In the genomic region with DNA sequence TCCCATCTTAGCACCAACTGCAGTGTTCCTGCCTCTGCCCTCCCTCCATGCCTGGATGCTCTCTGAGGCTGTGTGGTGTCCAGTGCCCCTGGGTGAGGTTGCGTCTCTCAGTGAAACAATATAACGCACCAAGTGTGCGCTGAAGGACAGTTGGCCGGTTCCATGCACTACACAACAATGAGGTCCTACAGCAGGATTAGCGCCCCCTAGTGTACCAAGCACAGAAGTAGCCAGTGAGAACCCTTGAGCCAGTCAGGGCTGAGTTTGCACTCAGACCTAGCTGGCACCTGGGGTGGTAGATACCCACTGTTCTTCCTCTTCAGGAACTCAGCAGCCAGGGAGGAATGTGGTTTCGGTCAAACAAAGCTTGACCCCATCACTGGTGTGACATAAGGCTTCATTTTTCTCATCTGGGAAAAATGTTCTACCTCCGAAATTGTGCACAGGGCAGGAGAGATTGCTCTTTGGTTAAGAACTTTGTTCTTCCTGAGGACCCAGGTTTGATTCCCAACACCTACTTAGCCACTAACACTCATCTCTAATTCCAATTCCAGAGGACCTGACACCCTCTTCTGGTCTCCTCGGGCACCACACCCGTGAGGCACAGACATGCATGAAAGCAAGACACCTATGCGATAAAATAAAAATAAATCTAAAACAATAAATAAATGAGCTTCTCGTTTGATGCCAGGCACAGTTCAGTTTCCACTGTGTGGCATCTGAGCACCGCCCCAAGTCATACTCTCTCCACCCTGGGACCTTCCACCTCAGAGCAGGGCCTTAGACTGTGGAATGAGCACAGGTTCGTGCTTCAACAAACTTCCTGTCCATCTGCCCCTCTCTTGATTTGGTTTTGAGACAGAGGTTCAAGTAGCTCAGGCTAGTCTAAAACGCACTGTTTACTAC, we compare ENCODE assay signal across 8 mouse cellular contexts. TPM values are rescaled to one million over a fixed set of nuclear protein-coding genes. Genes with fewer than 3 reads are reported as not detected.
DNase-seq lines count a peak whose midpoint lies in the region; ATAC-seq and TF ChIP-seq lines count a peak whose summit lies in the region.

No protein-coding gene starts in this region.

- peak; percentile 40; the same call in 1 of the 2 replicates for ATAC-seq in neutrophil, adult 5-6 weeks (ENCODE audit: extremely low read depth, insufficient number of reproducible peaks, low FRiP score, poor library complexity, severe bottlenecking)
- ATAC-seq in midbrain, embryonic 16.5 days = no peak

- H3K27me3 ChIP-seq in midbrain, embryonic 16.5 days (ENCODE audit: control insufficient read depth, insufficient read depth, low read depth, low read length) = no peaks in the 10 kb centered on the region

- peaks cover 2% of the 10 kb centered on the region; the same call in 1 of the 2 replicates for H3K36me3 ChIP-seq in midbrain, embryonic 16.5 days (ENCODE audit: control insufficient read depth, insufficient read depth, low read length)

- intact Hi-C loops in left cerebral cortex, adult 2 months (cut with DNase I) = no loop called here

- no peak for DNase-seq in left cerebral cortex, adult 2 months (ENCODE audit: extremely low spot score in 1 of 2, low spot score in 2 of 2)
- no peak for DNase-seq in left cerebral cortex, adult 11 months (ENCODE audit: low spot score)
- peak; percentile 82 for DNase-seq in ES-CJ7 (ENCODE audit: low read depth, low spot score)
- peak; percentile 48 for DNase-seq in c-Kit-positive CD71-positive TER-119-positive erythroid progenitor cells, embryonic 14.5 days (ENCODE audit: low spot score)
- no peak for DNase-seq in right cerebral cortex, adult 18-20 months
- DNase-seq in layer of hippocampus, adult 11-12 months (ENCODE audit: low spot score) = no peak

- H3K27ac ChIP-seq in left cerebral cortex, adult 2 months = no peak overlapping the region
- no peak overlapping the region for H3K27ac ChIP-seq in midbrain, embryonic 16.5 days (ENCODE audit: low read length)

- no peaks in the 10 kb centered on the region for H3K4me1 ChIP-seq in midbrain, embryonic 16.5 days (ENCODE audit: control insufficient read depth, insufficient read depth, low read length)

- H3K9me3 ChIP-seq in midbrain, embryonic 16.5 days (replicated peaks; ENCODE audit: control insufficient read depth, low read length, poor library complexity, severe bottlenecking) = no peaks in the 10 kb centered on the region

- H3K9ac ChIP-seq in midbrain, embryonic 16.5 days (ENCODE audit: low read depth, low read length) = no peak overlapping the region

- no peak overlapping the region for H3K4me2 ChIP-seq in midbrain, embryonic 16.5 days (ENCODE audit: low read length)

- no peak overlapping the region for H3K4me3 ChIP-seq in left cerebral cortex, adult 2 months
- no peak overlapping the region for H3K4me3 ChIP-seq in midbrain, embryonic 16.5 days (ENCODE audit: low read depth, low read length)

- TF ChIP-seq CTCF in left cerebral cortex, adult 2 months (IDR thresholded peaks at IDR 0.05) = peak; percentile 36

- WGBS in midbrain, embryonic 16.5 days = 87% methylated on average over 14 of the region's 14 CpGs

RNA-seq across cellular contexts. Expression of a gene that starts 9.5 kb away (rescaled TPM):
- total RNA-seq in left cerebral cortex, adult 2 months (2021) = 10 to 100 TPM; 11.8 to 12.6 TPM
- total RNA-seq in neutrophil, adult 5-6 weeks (2017) = 67.3 and 80.3 TPM in 2 replicates
- 21.9 and 22.2 TPM in 2 replicates for polyA plus RNA-seq in midbrain, embryonic 16.5 days (2015; fragmentation: Nextera tagmentation; extraction: Ambion mirVana)

Comparison
In these comparisons a context has a peak if more than half of its experiments do, and no peak if none do; other contexts are left out.
1. DNase-seq: peak in ES-CJ7 (single experiment) and c-Kit-positive CD71-positive TER-119-positive erythroid progenitor cells, embryonic 14.5 days (single experiment); none in left cerebral cortex, adult 2 months (0 of 2), left cerebral cortex, adult 11 months (single experiment), right cerebral cortex, adult 18-20 months (single experiment) and layer of hippocampus, adult 11-12 months (single experiment).